Comparison of ENCODE assay signal across 8 mouse cellular contexts in the genomic region with DNA sequence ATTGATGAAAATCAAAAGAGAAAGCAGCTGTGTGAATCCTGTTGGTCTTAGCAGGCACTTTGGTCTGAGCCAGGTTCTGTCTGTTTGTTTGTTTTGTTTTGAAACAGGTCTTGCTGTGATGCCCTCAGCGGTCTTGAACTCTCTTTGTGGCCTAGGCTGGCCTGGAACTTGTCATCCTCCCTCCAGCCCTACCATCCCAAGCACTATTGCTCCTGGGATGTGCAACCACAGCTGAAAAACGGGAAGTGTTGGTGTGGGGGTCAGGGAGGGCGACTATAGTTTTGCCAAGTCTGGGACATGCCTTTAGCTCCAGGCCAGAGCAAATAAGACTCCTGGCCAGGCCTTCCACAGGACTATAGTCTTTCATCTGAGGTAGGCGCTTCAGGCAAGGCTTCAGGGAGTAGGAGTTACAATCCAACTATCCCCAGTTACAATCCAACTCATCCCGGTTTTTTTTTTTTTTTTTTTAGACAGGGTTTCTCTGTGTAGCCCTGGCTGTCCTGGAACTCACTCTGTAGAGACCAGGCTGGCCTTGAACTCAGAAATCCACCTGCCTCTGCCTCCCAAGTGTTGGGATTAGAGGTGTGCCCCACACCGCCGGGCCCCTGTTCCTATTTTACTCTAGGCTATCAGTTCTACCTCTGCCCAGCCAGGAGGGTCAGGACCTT. TPM values are rescaled to one million over a fixed set of nuclear protein-coding genes. Genes with fewer than 3 reads are reported as not detected.
DNase-seq lines count a peak whose midpoint lies in the region; ATAC-seq and TF ChIP-seq lines count a peak whose summit lies in the region.

No protein-coding gene starts in this region.

- H3K9ac ChIP-seq in heart, embryonic 16.5 days (ENCODE audit: low read length), result peak overlapping the region; percentile 82

- peak overlapping the region; percentile 72 for H3K4me2 ChIP-seq in heart, embryonic 16.5 days (ENCODE audit: low read depth, low read length)

- 0 out of 2 replicates have a peak, but pooled peaks cover 9% of the 10 kb centered on the region for H3K36me3 ChIP-seq in heart, embryonic 10.5 days
- H3K36me3 ChIP-seq in G1E (replicated peaks), result peaks cover 22% of the 10 kb centered on the region
- H3K36me3 ChIP-seq in heart, embryonic 16.5 days (ENCODE audit: control insufficient read depth, insufficient read depth), result 0 out of 2 replicates have a peak, but pooled peaks cover 2% of the 10 kb centered on the region
- peaks cover 14% of the 10 kb centered on the region; the same call in 1 of the 2 replicates for H3K36me3 ChIP-seq in macrophage (ENCODE audit: inconsistent target)

- H3K9me3 ChIP-seq in heart, embryonic 10.5 days, result no peaks in the 10 kb centered on the region
- H3K9me3 ChIP-seq in G1E (replicated peaks), result no peaks in the 10 kb centered on the region
- H3K9me3 ChIP-seq in heart, embryonic 16.5 days (replicated peaks; ENCODE audit: control insufficient read depth, low read length), result no peaks in the 10 kb centered on the region

- H3K79me2 ChIP-seq in macrophage (ENCODE audit: inconsistent target), result peaks cover 63% of the 10 kb centered on the region

- peaks cover 47% of the 10 kb centered on the region for H3K4me1 ChIP-seq in heart, embryonic 10.5 days
- peaks cover 55% of the 10 kb centered on the region for H3K4me1 ChIP-seq in G1E (ENCODE audit: insufficient read depth, low read depth, low read length)
- peaks cover 40% of the 10 kb centered on the region for H3K4me1 ChIP-seq in heart, embryonic 16.5 days (ENCODE audit: control insufficient read depth, insufficient read depth, low read length)

- peak overlapping the region; percentile 92 for H3K27ac ChIP-seq in heart, embryonic 10.5 days
- H3K27ac ChIP-seq in heart, embryonic 16.5 days (ENCODE audit: low read length), result peak overlapping the region; percentile 92
- H3K27ac ChIP-seq in macrophage, result peak overlapping the region; percentile 93

- H3K27me3 ChIP-seq in heart, embryonic 10.5 days (ENCODE audit: insufficient read depth, poor library complexity, severe bottlenecking), result no peaks in the 10 kb centered on the region
- H3K27me3 ChIP-seq in G1E (ENCODE audit: insufficient read depth, low read length), result no peaks in the 10 kb centered on the region
- no peaks in the 10 kb centered on the region for H3K27me3 ChIP-seq in heart, embryonic 16.5 days (ENCODE audit: control insufficient read depth, insufficient read depth, low read length)

- DNase-seq in heart, embryonic 10.5 days (ENCODE audit: low spot score), result no peak
- DNase-seq in heart, adult 8-10 months (ENCODE audit: low spot score), result no peak
- DNase-seq in G1E (ENCODE audit: low spot score), result no peak
- no peak for DNase-seq in layer of hippocampus, adult 11-12 months (ENCODE audit: low spot score)
- DNase-seq in embryo, embryonic 11 days, result no peak
- DNase-seq in urinary bladder, postnatal 10 days (ENCODE audit: low spot score), result no peak

- TF ChIP-seq CTCF in G1E (IDR thresholded peaks at IDR 0.05; ENCODE audit: low read depth, low read length), result no peak

- 38% methylated on average over 7 of the region's 7 CpGs for WGBS in heart, embryonic 10.5 days
- 24% methylated on average over 7 of the region's 7 CpGs for WGBS in heart, embryonic 16.5 days
- WGBS in macrophage (ENCODE audit: missing documents), result 5% methylated on average over 7 of the region's 7 CpGs

- H3K4me3 ChIP-seq in heart, embryonic 10.5 days, result peak overlapping the region; percentile 67
- peak overlapping the region; percentile 71 for H3K4me3 ChIP-seq in G1E (ENCODE audit: low read depth, low read length)
- H3K4me3 ChIP-seq in heart, embryonic 16.5 days (ENCODE audit: low read length), result peak overlapping the region; percentile 72
- H3K4me3 ChIP-seq in macrophage (ENCODE audit: inconsistent target), result peak overlapping the region; percentile 85

- ATAC-seq in G1E (ENCODE audit: extremely low read depth, insufficient number of reproducible peaks, low FRiP score, poor library complexity, severe bottlenecking), result no peak
- no peak for ATAC-seq in heart, embryonic 16.5 days (replicated peaks; ENCODE audit: extremely low read depth, insufficient read depth, low FRiP score)

RNA-seq across cellular contexts. Expression of gene Pml, which starts 0.7 kb away (rescaled TPM):
- polyA plus RNA-seq in heart, embryonic 10.5 days (2016; fragmentation: Nextera tagmentation; extraction: Ambion mirVana), result 14.7 and 17.6 TPM in 2 replicates
- total RNA-seq in heart, adult 8-10 months (2022), result 1 to 10 TPM; 7.0 to 9.1 (median 8.0) TPM
- total RNA-seq in G1E (2014; fragmentation: Nextera tagmentation), result 101 and 108 TPM in 2 replicates
- 19.0 and 22.3 TPM in 2 replicates for total RNA-seq in G1E (2017)
- polyA plus RNA-seq in G1E (2012), result 163 and 217 TPM in 2 replicates
- polyA plus RNA-seq in heart, embryonic 16.5 days (2015; fragmentation: Nextera tagmentation; extraction: Ambion mirVana), result 11.7 and 13.8 TPM in 2 replicates
- 100 to 1,000 TPM in 20 of 26 experiments, 10 to 100 TPM in 6; 41.8 to 438 (median 201) TPM for total RNA-seq in macrophage (2018; cell fraction: chromatin; rRNA removed)
- 100 to 1,000 TPM in 8 of 26 experiments, 10 to 100 TPM in 18; 24.3 to 136 (median 65.2) TPM for total RNA-seq in macrophage (2018; cell fraction: cytosol; rRNA removed)
- total RNA-seq in macrophage (2018; cell fraction: nucleus; rRNA removed), result 100 to 1,000 TPM in 21 of 26 experiments, 10 to 100 TPM in 5; 55.4 to 358 (median 161) TPM
- 34.6 to 63.1 TPM (median 37.1 TPM) in 3 replicates for polyA plus RNA-seq in macrophage (2018)

RNA-seq across cellular contexts. Expression of gene Stoml1, which starts 4.1 kb away (rescaled TPM):
- polyA plus RNA-seq in heart, embryonic 10.5 days (2016; fragmentation: Nextera tagmentation; extraction: Ambion mirVana), result 24.2 and 27.0 TPM in 2 replicates
- 10 to 100 TPM in 3 of 4 experiments, 1 to 10 TPM in 1; 9.5 to 13.4 (median 11.7) TPM for total RNA-seq in heart, adult 8-10 months (2022)
- 7.4 and 8.6 TPM in 2 replicates for total RNA-seq in G1E (2014; fragmentation: Nextera tagmentation)
- total RNA-seq in G1E (2017), result 6.9 and 8.8 TPM in 2 replicates
- polyA plus RNA-seq in G1E (2012), result 6.0 and 6.4 TPM in 2 replicates
- polyA plus RNA-seq in heart, embryonic 16.5 days (2015; fragmentation: Nextera tagmentation; extraction: Ambion mirVana), result 28.2 and 28.3 TPM in 2 replicates
- 100 to 1,000 TPM in 13 of 26 experiments, 10 to 100 TPM in 13; 27.1 to 163 (median 99.6) TPM for total RNA-seq in macrophage (2018; cell fraction: chromatin; rRNA removed)
- total RNA-seq in macrophage (2018; cell fraction: cytosol; rRNA removed), result 10 to 100 TPM; 10.7 to 62.8 (median 27.9) TPM
- 100 to 1,000 TPM in 7 of 26 experiments, 10 to 100 TPM in 19; 29.0 to 154 (median 81.6) TPM for total RNA-seq in macrophage (2018; cell fraction: nucleus; rRNA removed)
- 18.3 to 33.2 TPM (median 18.3 TPM) in 3 replicates for polyA plus RNA-seq in macrophage (2018)

RNA-seq across cellular contexts. Expression of gene Islr2, which starts 44.8 kb away (rescaled TPM):
- polyA plus RNA-seq in heart, embryonic 10.5 days (2016; fragmentation: Nextera tagmentation; extraction: Ambion mirVana), result not detected in 2 replicates
- 1 to 10 TPM in 1 of 4 experiments, under 1 TPM in 3; 0.53 to 2.5 (median 0.73) TPM for total RNA-seq in heart, adult 8-10 months (2022)
- total RNA-seq in G1E (2014; fragmentation: Nextera tagmentation), result not detected in 2 replicates
- 0.11 TPM in 1 of 2 replicates, not detected in the other for total RNA-seq in G1E (2017)
- 0.03 and 0.04 TPM in 2 replicates for polyA plus RNA-seq in G1E (2012)
- 0.07 and 0.22 TPM in 2 replicates for polyA plus RNA-seq in heart, embryonic 16.5 days (2015; fragmentation: Nextera tagmentation; extraction: Ambion mirVana)
- 1 to 10 TPM in 1 of 26 experiments, under 1 TPM in 4, not detected in 21; 0.18 to 1.4 (median 0.41) TPM for total RNA-seq in macrophage (2018; cell fraction: chromatin; rRNA removed)
- total RNA-seq in macrophage (2018; cell fraction: cytosol; rRNA removed), result under 1 TPM in 3 of 26 experiments, not detected in 23; 0.04 to 0.24 (median 0.05) TPM
- 1 to 10 TPM in 2 of 26 experiments, under 1 TPM in 7, not detected in 17; 0.15 to 2.3 (median 0.26) TPM for total RNA-seq in macrophage (2018; cell fraction: nucleus; rRNA removed)
- polyA plus RNA-seq in macrophage (2018), result not detected in 3 replicates

RNA-seq across cellular contexts. Expression of gene Islr, which starts 44.8 kb away (rescaled TPM):
- polyA plus RNA-seq in heart, embryonic 10.5 days (2016; fragmentation: Nextera tagmentation; extraction: Ambion mirVana), result 3.0 and 10.4 TPM in 2 replicates
- total RNA-seq in heart, adult 8-10 months (2022), result 10 to 100 TPM; 18.0 to 21.1 (median 19.4) TPM
- total RNA-seq in G1E (2014; fragmentation: Nextera tagmentation) (not detected in 2 replicates), G1E (2017) (0.12 and 0.22 TPM in 2 replicates)
- polyA plus RNA-seq in G1E (2012) (not detected in 2 replicates), macrophage (2018) (not detected in 3 replicates)
- polyA plus RNA-seq in heart, embryonic 16.5 days (2015; fragmentation: Nextera tagmentation; extraction: Ambion mirVana), result 27.5 and 27.7 TPM in 2 replicates
- total RNA-seq in macrophage (2018; cell fraction: chromatin; rRNA removed), result 1 to 10 TPM in 1 of 26 experiments, not detected in 25; 8.1 TPM
- under 1 TPM in 3 of 26 experiments, not detected in 23; 0.07 TPM for total RNA-seq in macrophage (2018; cell fraction: cytosol; rRNA removed)
- 1 to 10 TPM in 1 of 26 experiments, not detected in 25; 1.7 TPM for total RNA-seq in macrophage (2018; cell fraction: nucleus; rRNA removed)
